Mouse (Mus musculus): ENCODE measurements around the gene Adamts4. TPM values are rescaled to one million over a fixed set of nuclear protein-coding genes. Genes with fewer than 3 reads are reported as not detected.

Gene Adamts4
- total RNA-seq, 2 experiments from 2014 or later = 4.2 to 5.3 TPM

GRCm38 (mm10) chr1:171275144-171275734, 25.0 kb downstream of the Adamts4 start:
- DNase-seq = no peak
- intact Hi-C loops (cut with DNase I) = no loop called here

GRCm38 (mm10) chr1:171276110-171276748, 26.0 kb downstream of the Adamts4 start:
- no peak for DNase-seq
- intact Hi-C loops (cut with DNase I) = no loop called here

GRCm38 (mm10) chr1:171277736-171278135, 27.5 kb downstream of the Adamts4 start:
- intact Hi-C loops (cut with DNase I) = no loop called here
- DNase-seq = no peak

- intact Hi-C loops (cut with DNase I) = no loop called here
- no peak for DNase-seq
Observed at GRCm38 (mm10) chr1:171278436-171278835, 28.2 kb downstream of the Adamts4 start.

GRCm38 (mm10) chr1:171279012-171279705, 28.9 kb downstream of the Adamts4 start:
- DNase-seq = no peak
- intact Hi-C loops (cut with DNase I) = no loop called here

- intact Hi-C loops (cut with DNase I) = no loop called here
- DNase-seq = no peak
Observed at GRCm38 (mm10) chr1:171279721-171280120, 29.5 kb downstream of the Adamts4 start.

- DNase-seq = no peak
- intact Hi-C loops (cut with DNase I) = no loop called here
Observed at GRCm38 (mm10) chr1:171280250-171280915, 30.2 kb downstream of the Adamts4 start.

GRCm38 (mm10) chr1:171280916-171281527, 30.8 kb downstream of the Adamts4 start, which contains the start of gene Ppox:
TSS of gene Ppox (minus strand) at chr1:171281186.
- intact Hi-C loops (cut with DNase I) = no loop called here
- DNase-seq = peak; percentile 90

GRCm38 (mm10) chr1:171281528-171281923, 31.3 kb downstream of the Adamts4 start:
- peak; percentile 80 for DNase-seq
- intact Hi-C loops (cut with DNase I) = no loop called here

- intact Hi-C loops (cut with DNase I) = no loop called here
- no peak for DNase-seq
Observed at GRCm38 (mm10) chr1:171282086-171282805, 32.0 kb downstream of the Adamts4 start.

GRCm38 (mm10) chr1:171283188-171284160, 33.3 kb downstream of the Adamts4 start:
- DNase-seq = no peak

GRCm38 (mm10) chr1:171284491-171284890, 34.3 kb downstream of the Adamts4 start:
- DNase-seq = no peak
- intact Hi-C loops (cut with DNase I) = no loop called here

More at GRCm38 (mm10) chr1:171283188-171284160, 33.3 kb downstream of the Adamts4 start:
- intact Hi-C loops (cut with DNase I) = no loop called here

- no peak for DNase-seq
- intact Hi-C loops (cut with DNase I) = no loop called here
Observed at GRCm38 (mm10) chr1:171285096-171285892, 35.1 kb downstream of the Adamts4 start.

- intact Hi-C loops (cut with DNase I) = no loop called here
- no peak for DNase-seq
Observed at GRCm38 (mm10) chr1:171286517-171286916, 36.3 kb downstream of the Adamts4 start.

GRCm38 (mm10) chr1:171287136-171288081, 37.2 kb downstream of the Adamts4 start, which contains the start of gene Usp21:
TSS of gene Usp21 (minus strand) at chr1:171287991.
- intact Hi-C loops (cut with DNase I) = no loop called here

GRCm38 (mm10) chr1:171288328-171288727, 38.1 kb downstream of the Adamts4 start:
- intact Hi-C loops (cut with DNase I) = no loop called here
- no peak for DNase-seq

More at GRCm38 (mm10) chr1:171287136-171288081, 37.2 kb downstream of the Adamts4 start, which contains the start of gene Usp21:
- DNase-seq = peak; percentile 97

- intact Hi-C loops (cut with DNase I) = no loop called here
Observed at GRCm38 (mm10) chr1:171293351-171293750, 43.1 kb downstream of the Adamts4 start.

More at GRCm38 (mm10) chr1:171293351-171293750, 43.1 kb downstream of the Adamts4 start:
- DNase-seq = no peak
